ENCODE assay signal across 12 mouse cellular contexts in the genomic region with DNA sequence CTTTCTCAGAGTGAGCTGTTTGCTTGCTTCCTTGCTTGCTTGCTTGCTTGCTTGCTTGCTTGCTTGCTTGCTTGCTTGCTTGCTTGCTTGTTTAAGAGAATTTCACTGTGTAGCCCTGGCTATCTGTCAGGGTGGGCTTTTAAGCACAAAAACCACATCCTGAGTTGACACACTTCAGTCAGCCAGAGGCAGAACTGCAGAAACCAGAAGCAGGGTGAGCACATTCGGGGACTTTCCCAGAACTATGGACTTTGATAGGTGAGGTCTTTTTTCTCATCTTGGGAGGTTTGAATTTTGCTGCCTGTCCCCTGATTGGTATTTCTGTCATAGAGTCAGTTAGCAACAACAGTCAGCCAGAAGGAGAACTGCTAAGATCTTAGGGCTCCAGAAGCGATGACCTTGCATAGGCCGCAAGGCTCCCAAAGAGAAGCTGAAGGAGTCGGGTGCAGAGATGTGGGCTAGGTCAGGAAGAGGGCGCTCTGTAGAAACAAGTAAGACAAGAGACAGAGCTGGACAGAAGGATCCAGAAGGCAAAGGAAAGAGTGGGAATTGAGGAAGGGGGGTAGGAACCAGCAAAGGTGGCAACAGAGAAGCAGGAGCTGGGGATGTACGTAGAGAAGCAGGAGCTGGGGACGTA. TPM values are rescaled to one million over a fixed set of nuclear protein-coding genes. Genes with fewer than 3 reads are reported as not detected.
DNase-seq lines count a peak whose midpoint lies in the region; ATAC-seq and TF ChIP-seq lines count a peak whose summit lies in the region.
"Had no signal": no experiment of that assay in that cellular context is flagged by ENCODE, and none has a peak within 500 bp of the region (broad histone marks: within the 10 kb centered on the region; RNA-seq: fewer than 3 reads in every experiment).

No protein-coding gene starts in this region.

- peak overlapping the region; percentile 82 for H3K4me2 ChIP-seq in liver, embryonic 14.5 days (ENCODE audit: low read depth)
- H3K4me2 ChIP-seq: embryonic facial prominence, embryonic 15.5 days; hindbrain, embryonic 13.5 days; limb, embryonic 15.5 days had no signal

- peaks cover 15% of the 10 kb centered on the region for H3K36me3 ChIP-seq in liver, embryonic 14.5 days (replicated peaks; ENCODE audit: control insufficient read depth, insufficient read depth, low read depth)

- no peaks in the 10 kb centered on the region for H3K27me3 ChIP-seq in liver, embryonic 14.5 days (ENCODE audit: control insufficient read depth, insufficient read depth, low read length)
- H3K27me3 ChIP-seq: embryonic facial prominence, embryonic 15.5 days; limb, embryonic 15.5 days had no signal

- TF ChIP-seq EP300 in liver, embryonic 14.5 days (IDR thresholded peaks at IDR 0.05; ENCODE audit: low read depth), result no peak

- H3K4me1 ChIP-seq in liver, embryonic 14.5 days (replicated peaks; ENCODE audit: control insufficient read depth in 2 of 2, insufficient read depth in 2 of 2, low read length in 1 of 2), result peaks cover 45 to 59% of the 10 kb centered on the region in 2 experiments

- peak; percentile 11 for DNase-seq in kidney, postnatal 14 days
- no peak for DNase-seq in kidney, postnatal 10 days
- peak; percentile 88 for DNase-seq in T-cell, adult 2 months (ENCODE audit: low spot score)
- peak in 1 of 3 experiments; percentile 38 for DNase-seq in liver, embryonic 14.5 days (ENCODE audit: low read depth in 3 of 3, low spot score in 3 of 3)
- DNase-seq in thymus, postnatal 25 days, result peak; percentile 60
- no peak for DNase-seq in cerebellum, postnatal 36 days
- DNase-seq: adrenal gland, postnatal 14 days; cerebellum, adult 9-11 months had no signal

- peak overlapping the region; percentile 99 for H3K27ac ChIP-seq in liver, embryonic 14.5 days
- H3K27ac ChIP-seq: embryonic facial prominence, embryonic 15.5 days; hindbrain, embryonic 13.5 days; limb, embryonic 15.5 days had no signal

- H3K4me3 ChIP-seq in liver, embryonic 14.5 days (ENCODE audit: insufficient read depth in 1 of 2, low read depth in 2 of 2, low read length in 2 of 2), result peak overlapping the region; percentile 97 to 98
- H3K4me3 ChIP-seq: embryonic facial prominence, embryonic 15.5 days; hindbrain, embryonic 13.5 days; limb, embryonic 15.5 days had no signal

- 0 out of 2 replicates have a peak, but pooled peaks have one; percentile 40 for TF ChIP-seq CTCF in liver, embryonic 14.5 days (IDR thresholded peaks at IDR 0.05; ENCODE audit: low read depth)

- 52% methylated on average over 7 of the region's 7 CpGs for WGBS in liver, embryonic 14.5 days (ENCODE audit: insufficient replicate concordance)

- H3K9ac ChIP-seq in liver, embryonic 14.5 days (replicated peaks), result peak overlapping the region; percentile 99
- H3K9ac ChIP-seq: embryonic facial prominence, embryonic 15.5 days; limb, embryonic 15.5 days had no signal

- no peak for ATAC-seq in liver, embryonic 14.5 days (ENCODE audit: insufficient read depth)
- ATAC-seq in frontal cortex, adult (ENCODE audit: low TSS enrichment), result no peak

- no peaks in the 10 kb centered on the region for H3K9me3 ChIP-seq in liver, embryonic 14.5 days (ENCODE audit: control insufficient read depth, low read length)
- H3K9me3 ChIP-seq: embryonic facial prominence, embryonic 15.5 days; hindbrain, embryonic 13.5 days; limb, embryonic 15.5 days had no signal

RNA-seq across cellular contexts. Expression of a gene that starts 15.2 kb away (rescaled TPM):
- 11.1 and 11.2 TPM in 2 replicates for polyA plus RNA-seq in liver, embryonic 14.5 days (2012; rRNA removed)
- polyA plus RNA-seq in liver, embryonic 14.5 days (2014; fragmentation: Nextera tagmentation; extraction: Ambion mirVana), result 15.6 and 17.0 TPM in 2 replicates

RNA-seq across cellular contexts. Expression of a gene that starts 15.3 kb away (rescaled TPM):
- 11.1 and 13.0 TPM in 2 replicates for polyA plus RNA-seq in liver, embryonic 14.5 days (2012; rRNA removed)
- 17.4 and 18.5 TPM in 2 replicates for polyA plus RNA-seq in liver, embryonic 14.5 days (2014; fragmentation: Nextera tagmentation; extraction: Ambion mirVana)

RNA-seq across cellular contexts. Expression of a gene that starts 31.5 kb away (rescaled TPM):
- 0.27 and 0.63 TPM in 2 replicates for polyA plus RNA-seq in liver, embryonic 14.5 days (2012; rRNA removed)
- polyA plus RNA-seq in liver, embryonic 14.5 days (2014; fragmentation: Nextera tagmentation; extraction: Ambion mirVana), result 0.69 TPM in 1 of 2 replicates, not detected in the other

RNA-seq across cellular contexts. Expression of a gene that starts 36.5 kb away (rescaled TPM):
- 34.8 and 45.6 TPM in 2 replicates for polyA plus RNA-seq in liver, embryonic 14.5 days (2012; rRNA removed)
- polyA plus RNA-seq in liver, embryonic 14.5 days (2014; fragmentation: Nextera tagmentation; extraction: Ambion mirVana), result 5.9 and 9.1 TPM in 2 replicates

RNA-seq across cellular contexts. Expression of a gene that starts 40.4 kb away (rescaled TPM):
- polyA plus RNA-seq in liver, embryonic 14.5 days (2012; rRNA removed), result 9.9 and 13.4 TPM in 2 replicates
- polyA plus RNA-seq in liver, embryonic 14.5 days (2014; fragmentation: Nextera tagmentation; extraction: Ambion mirVana), result 16.8 and 17.4 TPM in 2 replicates

Comparison
In these comparisons a context has a peak if more than half of its experiments do, and no peak if none do; other contexts are left out.
1. DNase-seq: peak in kidney, postnatal 14 days (single experiment), T-cell, adult 2 months (single experiment) and thymus, postnatal 25 days (single experiment); none in kidney, postnatal 10 days (single experiment) and cerebellum, postnatal 36 days (0 of 2).